In the genomic region with DNA sequence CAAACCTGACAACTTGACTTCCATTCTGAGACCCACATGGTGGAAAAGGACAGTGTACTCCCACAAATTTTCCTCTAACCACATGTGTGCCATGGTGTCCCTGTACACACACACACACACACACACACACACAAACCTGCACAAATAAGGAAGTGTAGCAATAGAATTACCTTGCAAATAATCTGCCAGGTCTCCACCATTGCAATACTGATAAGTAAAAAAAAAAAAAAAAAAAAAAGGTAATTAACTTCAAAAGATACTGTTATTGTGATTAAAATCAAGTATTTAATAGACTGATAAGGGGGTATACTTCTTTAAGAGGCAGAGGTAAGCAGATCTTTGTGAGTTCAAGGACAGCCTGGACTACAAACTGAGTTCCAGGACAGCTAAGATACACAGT, we compare ENCODE assay signal across 34 mouse cellular contexts.
"Had no signal": no experiment of that assay in that cellular context is flagged by ENCODE, and none has a peak within 500 bp of the region (broad histone marks: within the 10 kb centered on the region; RNA-seq: fewer than 3 reads in every experiment).

No protein-coding gene starts in this region.

- ATAC-seq: hindbrain, embryonic 16.5 days; hindbrain, postnatal 0 days; intestine, embryonic 15.5 days; intestine, embryonic 16.5 days; intestine, postnatal 0 days had no signal

- H3K27ac ChIP-seq: heart, embryonic 13.5 days; heart, embryonic 15.5 days; hindbrain, embryonic 10.5 days; hindbrain, embryonic 12.5 days; hindbrain, embryonic 13.5 days; hindbrain, embryonic 14.5 days; hindbrain, embryonic 15.5 days; hindbrain, postnatal 0 days; intestine, embryonic 15.5 days; kidney, embryonic 15.5 days; kidney, postnatal 0 days; layer of hippocampus, adult 2 months; left cerebral cortex, adult 2 months had no signal

- H3K4me1 ChIP-seq: heart, embryonic 12.5 days; heart, embryonic 13.5 days; heart, embryonic 15.5 days; hindbrain, embryonic 10.5 days; hindbrain, embryonic 12.5 days; hindbrain, embryonic 13.5 days; hindbrain, embryonic 15.5 days; intestine, embryonic 15.5 days; kidney, embryonic 15.5 days had no signal

- H3K27me3 ChIP-seq: heart, embryonic 12.5 days; heart, embryonic 13.5 days; heart, embryonic 15.5 days; hindbrain, embryonic 12.5 days; hindbrain, embryonic 13.5 days; hindbrain, embryonic 15.5 days; intestine, embryonic 15.5 days; kidney, embryonic 15.5 days had no signal

- H3K9me3 ChIP-seq: heart, embryonic 13.5 days; heart, embryonic 15.5 days; hindbrain, embryonic 10.5 days; hindbrain, embryonic 12.5 days; hindbrain, embryonic 13.5 days; hindbrain, embryonic 15.5 days; intestine, embryonic 15.5 days; kidney, embryonic 15.5 days had no signal

- H3K4me3 ChIP-seq: heart, embryonic 12.5 days; heart, embryonic 13.5 days; heart, embryonic 15.5 days; hindbrain, embryonic 10.5 days; hindbrain, embryonic 12.5 days; hindbrain, embryonic 13.5 days; hindbrain, embryonic 15.5 days; intestine, embryonic 15.5 days; kidney, embryonic 15.5 days; layer of hippocampus, adult 2 months; left cerebral cortex, adult 2 months had no signal

- H3K9ac ChIP-seq: heart, embryonic 12.5 days; heart, embryonic 13.5 days; heart, embryonic 15.5 days; hindbrain, embryonic 12.5 days; hindbrain, embryonic 13.5 days; hindbrain, embryonic 14.5 days; hindbrain, embryonic 15.5 days; intestine, embryonic 15.5 days; kidney, embryonic 15.5 days had no signal

- DNase-seq: heart, postnatal 10 days; heart, postnatal 14 days; heart, postnatal 36 days; heart, postnatal 4 days; kidney, adult 11 months; kidney, adult 18-20 months; kidney, adult 2 months; kidney, adult 8-10 months; kidney, adult 9 months; kidney, postnatal 10 days; kidney, postnatal 14 days; kidney, postnatal 25 days; kidney, postnatal 36 days; kidney, postnatal 4 days; layer of hippocampus, adult 9-11 months; layer of hippocampus, postnatal 36 days had no signal

- H3K4me2 ChIP-seq: heart, embryonic 11.5 days; heart, embryonic 12.5 days; heart, embryonic 13.5 days; heart, embryonic 15.5 days; hindbrain, embryonic 12.5 days; hindbrain, embryonic 13.5 days; hindbrain, embryonic 14.5 days; hindbrain, embryonic 15.5 days; intestine, embryonic 15.5 days; kidney, embryonic 15.5 days had no signal
